Mouse (Mus musculus): ENCODE data around the gene Sult5a1.
"Not testable (repeated sequence)": the region's sequence is repeated elsewhere in the genome, so short reads cannot be mapped to it uniquely, and the experiment has no call there.

Gene Sult5a1

GRCm38 (mm10) chr8:123117744-123118143 lies 40.4 kb downstream of the Sult5a1 start:
- H3K27me3 ChIP-seq (ENCODE audit: control insufficient read depth, insufficient read depth, low read length, poor library complexity, severe bottlenecking) = no peaks in the 10 kb centered on the region; the same call in 1 of the 2 replicates
- H3K36me3 ChIP-seq (ENCODE audit: control insufficient read depth, insufficient read depth, low read length, poor library complexity, severe bottlenecking) = no peaks in the 10 kb centered on the region
- no peak for DNase-seq (ENCODE audit: low read depth, low spot score)

- Histone ChIP-seq H3K36me3 (ENCODE audit: control insufficient read depth, insufficient read depth, low read length, poor library complexity, severe bottlenecking) (no peaks in the 10 kb centered on the region), H3K27me3 (ENCODE audit: control insufficient read depth, insufficient read depth, low read length, poor library complexity, severe bottlenecking) (no peaks in the 10 kb centered on the region; the same call in 1 of the 2 replicates)
- DNase-seq (ENCODE audit: low read depth, low spot score) = no peak
Observed at GRCm38 (mm10) chr8:123117127-123117731, 40.9 kb downstream of the Sult5a1 start, which contains the start of gene Cpne7. Gene Cpne7, plus strand, starts transcription at chr8:123117374.

GRCm38 (mm10) chr8:123114644-123115043 lies 43.5 kb downstream of the Sult5a1 start:
- Histone ChIP-seq H3K27me3 (ENCODE audit: control insufficient read depth, insufficient read depth, low read length, poor library complexity, severe bottlenecking) (no peaks in the 10 kb centered on the region; the same call in 1 of the 2 replicates), H3K36me3 (ENCODE audit: control insufficient read depth, insufficient read depth, low read length, poor library complexity, severe bottlenecking) (no peaks in the 10 kb centered on the region)
- no peak for DNase-seq (ENCODE audit: low read depth, low spot score)

- DNase-seq (ENCODE audit: low read depth, low spot score) = no peak
- H3K36me3 ChIP-seq (ENCODE audit: control insufficient read depth, insufficient read depth, low read length, poor library complexity, severe bottlenecking) = no peaks in the 10 kb centered on the region
- H3K27me3 ChIP-seq (ENCODE audit: control insufficient read depth, insufficient read depth, low read length, poor library complexity, severe bottlenecking) = no peaks in the 10 kb centered on the region; the same call in 1 of the 2 replicates
Observed at GRCm38 (mm10) chr8:123113908-123114469, 44.1 kb downstream of the Sult5a1 start.

- H3K27me3 ChIP-seq (ENCODE audit: control insufficient read depth, insufficient read depth, low read length, poor library complexity, severe bottlenecking) = no peaks in the 10 kb centered on the region; the same call in 1 of the 2 replicates
- H3K36me3 ChIP-seq (ENCODE audit: control insufficient read depth, insufficient read depth, low read length, poor library complexity, severe bottlenecking) = no peaks in the 10 kb centered on the region
- DNase-seq (ENCODE audit: low read depth, low spot score) = no peak
Observed at GRCm38 (mm10) chr8:123112892-123113291, 45.2 kb downstream of the Sult5a1 start.

- Histone ChIP-seq H3K36me3 (ENCODE audit: control insufficient read depth, insufficient read depth, low read length, poor library complexity, severe bottlenecking) (peaks cover 2% of the 10 kb centered on the region; the same call in 1 of the 2 replicates), H3K27me3 (ENCODE audit: control insufficient read depth, insufficient read depth, low read length, poor library complexity, severe bottlenecking) (no peaks in the 10 kb centered on the region)
- peak; percentile 75 for DNase-seq (ENCODE audit: low read depth, low spot score)
Observed at GRCm38 (mm10) chr8:123110649-123111048, 47.5 kb downstream of the Sult5a1 start.

- no peak for DNase-seq (ENCODE audit: low read depth, low spot score)
- no peaks in the 10 kb centered on the region for H3K27me3 ChIP-seq (ENCODE audit: control insufficient read depth, insufficient read depth, low read length, poor library complexity, severe bottlenecking)
- peaks cover 11% of the 10 kb centered on the region for H3K36me3 ChIP-seq (ENCODE audit: control insufficient read depth, insufficient read depth, low read length, poor library complexity, severe bottlenecking)
Observed at GRCm38 (mm10) chr8:123108953-123109352, 49.2 kb downstream of the Sult5a1 start.

- peak; percentile 45 for DNase-seq (ENCODE audit: low read depth, low spot score)
- Histone ChIP-seq H3K27me3 (ENCODE audit: control insufficient read depth, insufficient read depth, low read length, poor library complexity, severe bottlenecking) (no peaks in the 10 kb centered on the region), H3K36me3 (ENCODE audit: control insufficient read depth, insufficient read depth, low read length, poor library complexity, severe bottlenecking) (peaks cover 13% of the 10 kb centered on the region)
Observed at GRCm38 (mm10) chr8:123108010-123108409, 50.1 kb downstream of the Sult5a1 start.

GRCm38 (mm10) chr8:123106531-123106930 lies 51.6 kb downstream of the Sult5a1 start:
- peak; percentile 52 for DNase-seq (ENCODE audit: low read depth, low spot score)
- Histone ChIP-seq H3K27me3 (ENCODE audit: control insufficient read depth, insufficient read depth, low read length, poor library complexity, severe bottlenecking) (no peaks in the 10 kb centered on the region), H3K36me3 (ENCODE audit: control insufficient read depth, insufficient read depth, low read length, poor library complexity, severe bottlenecking) (peaks cover 13% of the 10 kb centered on the region)

GRCm38 (mm10) chr8:123105553-123106326 lies 52.4 kb downstream of the Sult5a1 start:
- Histone ChIP-seq H3K27me3 (ENCODE audit: control insufficient read depth, insufficient read depth, low read length, poor library complexity, severe bottlenecking) (no peaks in the 10 kb centered on the region), H3K36me3 (ENCODE audit: control insufficient read depth, insufficient read depth, low read length, poor library complexity, severe bottlenecking) (peaks cover 13% of the 10 kb centered on the region)
- DNase-seq (ENCODE audit: low read depth, low spot score) = peak; percentile 80

GRCm38 (mm10) chr8:123104046-123104767 lies 53.9 kb downstream of the Sult5a1 start:
- no peak for DNase-seq (ENCODE audit: low read depth, low spot score)
- Histone ChIP-seq H3K36me3 (ENCODE audit: control insufficient read depth, insufficient read depth, low read length, poor library complexity, severe bottlenecking) (peaks cover 13% of the 10 kb centered on the region), H3K27me3 (ENCODE audit: control insufficient read depth, insufficient read depth, low read length, poor library complexity, severe bottlenecking) (no peaks in the 10 kb centered on the region)

GRCm38 (mm10) chr8:123103285-123103684 lies 54.8 kb downstream of the Sult5a1 start:
- H3K36me3 ChIP-seq (ENCODE audit: control insufficient read depth, insufficient read depth, low read length, poor library complexity, severe bottlenecking) = peaks cover 13% of the 10 kb centered on the region
- H3K27me3 ChIP-seq (ENCODE audit: control insufficient read depth, insufficient read depth, low read length, poor library complexity, severe bottlenecking) = no peaks in the 10 kb centered on the region
- no peak for DNase-seq (ENCODE audit: low read depth, low spot score)

- H3K36me3 ChIP-seq (ENCODE audit: control insufficient read depth, insufficient read depth, low read length, poor library complexity, severe bottlenecking) = peaks cover 13% of the 10 kb centered on the region
- DNase-seq (ENCODE audit: low read depth, low spot score) = not testable (repeated sequence)
Observed at GRCm38 (mm10) chr8:123102855-123103254, 55.3 kb downstream of the Sult5a1 start.

GRCm38 (mm10) chr8:123101735-123102685 lies 56.1 kb downstream of the Sult5a1 start, which contains the start of gene Rpl13:
Gene Rpl13, plus strand, starts transcription at chr8:123102350.
- DNase-seq (ENCODE audit: low read depth, low spot score) = peak; percentile 96
- H3K27me3 ChIP-seq (ENCODE audit: control insufficient read depth, insufficient read depth, low read length, poor library complexity, severe bottlenecking) = no peaks in the 10 kb centered on the region
- peaks cover 14% of the 10 kb centered on the region for H3K36me3 ChIP-seq (ENCODE audit: control insufficient read depth, insufficient read depth, low read length, poor library complexity, severe bottlenecking)

More at GRCm38 (mm10) chr8:123102855-123103254, 55.3 kb downstream of the Sult5a1 start:
- not testable (repeated sequence) for H3K27me3 ChIP-seq (ENCODE audit: control insufficient read depth, insufficient read depth, low read length, poor library complexity, severe bottlenecking)

All from splenic B cell, adult 2 months (primary cell).